Mouse (Mus musculus) thymus, adult 2 months (tissue): ENCODE measurements around the gene Pigz. TPM values are rescaled to one million over a fixed set of nuclear protein-coding genes. Genes with fewer than 3 reads are reported as not detected.

Source experiments
- DNase-seq: peaks from one replicate; pipeline ENCODE4 v3.0.0; 2021
- H3K27ac ChIP-seq: fragments of 200-500 bp; 2 replicates; pipeline ENCODE4 v1.5.1; 2012; ENCODE audit warnings: low read length, control low read depth; ENCODE audit not compliant: control insufficient read depth, insufficient read depth
- H3K27me3 ChIP-seq: fragments of 200-500 bp; 2 replicates; pipeline ENCODE4 v1.6.1; 2012; ENCODE audit warnings: mild to moderate bottlenecking, low read length, moderate library complexity, mixed read lengths; ENCODE audit not compliant: control insufficient read depth, insufficient read depth
- H3K36me3 ChIP-seq: fragments of 200-500 bp; 2 replicates; pipeline ENCODE4 v1.6.1; 2012; ENCODE audit warnings: mild to moderate bottlenecking, low read length, moderate library complexity; ENCODE audit not compliant: control insufficient read depth, insufficient read depth
- H3K4me1 ChIP-seq: fragments of 200-500 bp; replicated peaks from 2 replicates; pipeline ENCODE4 v1.6.1; 2012; ENCODE audit warnings: low read length; ENCODE audit not compliant: control insufficient read depth, insufficient read depth
- H3K4me3 ChIP-seq: fragments of 200-500 bp; 2 replicates; pipeline ENCODE4 v1.5.1; 2012; ENCODE audit warnings: mild to moderate bottlenecking, low read length, control low read depth, moderate library complexity; ENCODE audit not compliant: control insufficient read depth, insufficient read depth
- CTCF ChIP-seq: fragments of 200-500 bp; IDR thresholded peaks from 2 replicates; pipeline ENCODE4 v1.5.1; 2012; ENCODE audit warnings: mild to moderate bottlenecking, control low read depth, low read length, moderate library complexity, borderline replicate concordance; ENCODE audit not compliant: control insufficient read depth, poor library complexity, insufficient read depth; ENCODE audit errors: extremely low read depth
- POLR2A ChIP-seq: fragments of 200-500 bp; IDR thresholded peaks from 2 replicates; pipeline ENCODE4 v1.6.1; 2012; ENCODE audit warnings: mild to moderate bottlenecking, low read length, control low read depth, moderate library complexity; ENCODE audit not compliant: control insufficient read depth, poor library complexity, insufficient read depth; ENCODE audit errors: extremely low read depth
- WGBS: fragments of 180-500 bp; shearing (Covaris S2); methylation state at CpG from one replicate; pipeline ENCODE4 v1.1.7; 2018; 5-methylcytosine and 5-hydroxymethylcytosine counted together
- polyA plus RNA-seq: library from polyadenylated mRNA; depleted of rRNA; stranded (reverse); fragments of >200 nt; gene quantifications from 2 replicates; pipeline ENCODE4 v1.2.3, GENCODE M21; 2012

Gene Pigz
- polyA plus RNA-seq, 1 experiment = 8.2 TPM

DNA sequence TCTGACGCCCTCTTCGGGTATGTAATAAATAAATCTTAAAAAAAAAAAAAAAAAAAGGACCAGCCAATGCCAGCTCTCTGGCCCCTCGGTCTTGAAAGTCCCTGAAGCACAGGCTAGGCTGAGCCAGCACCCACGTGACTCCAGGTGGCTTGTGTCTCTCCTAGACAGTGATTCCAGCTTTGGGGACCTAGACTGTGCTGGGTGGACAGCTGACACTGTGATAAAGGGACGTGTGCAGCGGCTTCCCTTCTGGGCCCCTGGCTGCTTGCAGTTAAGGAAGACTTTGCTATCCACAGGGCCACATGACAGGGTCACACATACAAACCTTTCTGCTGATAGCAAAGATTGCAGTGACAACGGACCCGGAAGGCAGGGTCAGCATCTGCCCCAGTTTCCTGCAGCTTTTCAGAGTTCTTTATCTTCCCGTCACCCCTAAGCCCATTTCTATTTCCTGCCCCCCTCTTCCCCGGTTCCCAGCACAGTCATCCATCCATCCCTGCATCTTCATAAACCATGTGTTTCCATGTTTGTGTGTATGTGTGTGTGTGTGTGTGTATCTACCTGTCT, 23.3 kb upstream of the Pigz start:
- Histone ChIP-seq H3K36me3 (no peaks in the 10 kb centered on the region), H3K27ac (no peak overlapping the region), H3K4me3 (no peak overlapping the region), H3K27me3 (peaks cover 5% of the 10 kb centered on the region; the same call in 1 of the 2 replicates), H3K4me1 (no peaks in the 10 kb centered on the region)
- no peak for TF ChIP-seq CTCF
- TF ChIP-seq POLR2A = no peak
- DNase-seq = no peak
- 52% methylated on average over 10 of the region's 10 CpGs for WGBS

DNA sequence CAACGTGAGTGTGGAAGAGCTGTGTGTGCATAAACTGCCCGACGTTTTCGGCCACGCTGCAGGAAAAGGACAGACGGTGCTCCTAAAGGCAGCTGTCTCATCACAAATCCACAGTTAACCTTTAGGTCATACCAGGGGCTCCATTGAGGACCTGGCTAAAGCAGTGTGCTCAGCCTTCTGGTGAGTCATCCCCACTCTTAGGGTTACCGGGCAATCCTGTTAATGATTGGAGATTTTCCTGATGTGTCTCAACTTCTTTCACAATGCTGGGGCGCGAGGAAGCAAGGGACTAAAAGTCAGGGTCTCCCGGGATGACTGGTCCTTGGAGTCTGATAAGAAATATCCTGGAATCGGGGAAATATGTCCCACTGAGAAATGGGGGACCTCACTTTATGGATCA, 15.9 kb upstream of the Pigz start:
- Histone ChIP-seq H3K27ac (no peak overlapping the region), H3K36me3 (no peaks in the 10 kb centered on the region), H3K4me1 (no peaks in the 10 kb centered on the region), H3K4me3 (no peak overlapping the region), H3K27me3 (no peaks in the 10 kb centered on the region)
- 94% methylated on average over 11 of the region's 11 CpGs for WGBS
- TF ChIP-seq CTCF = no peak
- no peak for TF ChIP-seq POLR2A
- no peak for DNase-seq

DNA sequence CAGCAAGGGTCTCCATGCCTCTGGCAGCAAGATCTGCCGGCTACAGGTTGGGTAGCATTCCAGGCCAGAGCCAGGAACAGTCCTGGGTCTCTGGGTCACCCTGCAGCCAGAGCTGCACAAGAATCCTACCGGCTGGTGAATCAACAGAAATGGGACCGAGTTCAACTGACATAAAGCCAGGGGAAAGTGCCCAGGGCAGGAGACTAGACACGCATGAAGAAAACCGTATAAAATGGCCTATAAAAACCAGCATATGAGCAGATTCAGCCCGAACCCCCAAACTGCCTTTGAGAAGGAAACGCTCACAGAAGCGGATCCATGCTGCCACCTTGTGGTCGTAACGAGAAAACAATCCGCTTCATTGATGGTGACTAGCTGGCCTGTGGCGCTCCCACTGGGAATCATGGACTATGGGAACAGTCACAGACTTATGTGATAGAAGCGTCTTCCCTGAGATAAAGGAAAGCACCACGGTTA, 15.4 kb upstream of the Pigz start:
- WGBS = 12% methylated on average over 14 of the region's 14 CpGs
- Histone ChIP-seq H3K36me3 (no peaks in the 10 kb centered on the region), H3K4me1 (no peaks in the 10 kb centered on the region), H3K27ac (no peak overlapping the region), H3K27me3 (no peaks in the 10 kb centered on the region), H3K4me3 (no peak overlapping the region)
- peak; percentile 51 for DNase-seq
- TF ChIP-seq POLR2A = no peak
- peak; percentile 29; the same call in 1 of the 2 replicates for TF ChIP-seq CTCF

DNA sequence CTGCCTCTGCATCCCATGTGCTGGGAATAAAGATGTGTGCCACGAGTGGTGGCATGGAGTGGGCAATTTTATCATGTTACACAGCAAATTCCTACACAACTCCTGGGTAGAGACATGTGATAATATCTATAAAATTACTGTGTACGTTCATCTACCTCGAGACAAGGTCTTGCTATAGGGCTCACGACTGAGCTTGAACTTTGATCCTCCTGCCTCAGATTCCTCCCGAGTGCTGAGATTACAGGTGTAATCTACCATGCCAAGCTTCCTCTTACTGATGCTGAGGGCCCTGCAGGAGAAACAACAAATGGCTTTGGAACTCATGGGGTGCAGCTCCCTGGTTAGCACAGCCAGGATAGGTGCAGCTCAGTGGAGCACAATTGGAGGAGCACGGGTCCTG, 9.3 kb upstream of the Pigz start:
- H3K27ac ChIP-seq = no peak overlapping the region
- no peak for TF ChIP-seq POLR2A
- TF ChIP-seq CTCF = no peak
- no peak for DNase-seq
- H3K27me3 ChIP-seq = no peaks in the 10 kb centered on the region
- no peaks in the 10 kb centered on the region for H3K4me1 ChIP-seq
- H3K36me3 ChIP-seq = no peaks in the 10 kb centered on the region
- no peak overlapping the region for H3K4me3 ChIP-seq
- WGBS = 91% methylated on average over 6 of the region's 6 CpGs

DNA sequence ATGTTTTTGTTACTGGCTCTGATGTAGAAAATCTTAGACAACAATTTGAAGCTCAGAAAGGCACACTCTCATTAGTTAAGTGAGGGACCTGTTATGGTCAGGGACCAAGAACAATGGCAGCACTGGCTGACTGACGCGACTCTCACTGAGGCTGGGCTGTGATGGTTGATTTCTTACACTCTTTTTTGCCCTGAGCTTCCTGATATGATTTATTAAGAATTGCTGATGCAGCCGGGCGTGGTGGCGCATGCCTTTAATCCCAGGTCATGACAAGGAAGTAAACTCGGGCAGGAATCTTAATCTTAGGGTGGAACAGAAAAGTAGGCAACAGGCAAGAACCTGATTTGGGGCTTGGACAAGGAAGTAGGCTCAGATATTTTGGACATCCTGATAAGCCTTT, 7.6 kb upstream of the Pigz start:
- no peak for DNase-seq
- 89% methylated on average over 6 of the region's 6 CpGs for WGBS
- Histone ChIP-seq H3K27ac (no peak overlapping the region), H3K4me3 (no peak overlapping the region), H3K27me3 (no peaks in the 10 kb centered on the region), H3K36me3 (no peaks in the 10 kb centered on the region), H3K4me1 (no peaks in the 10 kb centered on the region)
- no peak for TF ChIP-seq CTCF
- no peak for TF ChIP-seq POLR2A

DNA sequence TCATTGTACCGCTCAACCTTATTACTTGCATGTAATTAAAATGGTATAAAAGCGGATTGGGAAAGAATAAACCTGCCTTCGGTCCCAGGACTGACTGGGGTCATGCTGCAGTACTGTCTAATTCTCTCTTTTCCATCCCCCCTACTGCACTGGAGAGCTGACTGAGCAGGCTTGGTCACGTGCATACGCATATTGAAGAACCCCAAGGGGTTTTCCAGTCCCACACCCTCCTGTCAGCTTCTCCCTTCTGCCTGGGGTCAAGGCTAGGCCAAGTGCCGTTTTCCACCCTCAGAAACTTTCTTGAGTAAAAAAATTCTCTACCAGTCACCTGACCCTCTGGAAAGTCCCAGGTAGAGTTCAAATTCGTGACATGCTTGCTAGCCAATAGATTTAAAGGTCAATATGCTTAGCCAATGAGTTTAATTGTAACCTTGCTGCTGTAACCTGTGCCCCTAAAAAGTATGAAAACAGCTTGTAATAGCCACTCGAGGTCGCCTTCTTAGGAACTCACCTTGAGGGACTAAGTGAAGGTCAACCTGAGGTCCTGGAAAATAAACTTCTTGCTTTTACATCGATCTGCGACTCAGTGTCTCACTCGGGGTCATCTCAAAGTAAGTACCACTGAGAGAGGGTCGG, 7.0 kb upstream of the Pigz start:
- no peak overlapping the region for H3K4me3 ChIP-seq
- no peaks in the 10 kb centered on the region for H3K27me3 ChIP-seq
- TF ChIP-seq POLR2A (no peak), CTCF (no peak)
- H3K27ac ChIP-seq = no peak overlapping the region
- WGBS = 92% methylated on average over 13 of the region's 13 CpGs
- H3K36me3 ChIP-seq = no peaks in the 10 kb centered on the region
- DNase-seq = no peak
- H3K4me1 ChIP-seq = no peaks in the 10 kb centered on the region

DNA sequence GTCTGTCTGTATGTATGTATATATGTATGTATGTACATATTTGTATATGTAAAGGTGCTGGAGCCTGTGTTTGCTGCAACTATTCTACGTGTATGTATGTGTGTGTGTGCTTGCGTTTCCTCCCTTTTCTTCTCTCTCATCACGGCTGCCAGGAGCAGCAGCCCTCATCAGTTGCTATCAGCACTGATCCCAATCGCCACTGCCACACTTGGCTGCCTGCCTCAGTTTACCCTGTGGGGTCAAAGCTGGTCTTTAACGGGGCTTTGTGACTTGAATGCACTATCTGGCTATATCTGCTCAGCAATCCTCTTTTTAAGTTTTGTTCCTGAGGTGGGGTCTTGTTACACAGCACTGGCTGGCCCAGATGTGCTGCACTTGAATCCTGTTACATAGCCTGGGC, 6.2 kb upstream of the Pigz start:
- Histone ChIP-seq H3K4me3 (no peak overlapping the region), H3K27ac (no peak overlapping the region; the same call in 1 of the 2 replicates), H3K36me3 (no peaks in the 10 kb centered on the region), H3K4me1 (no peaks in the 10 kb centered on the region), H3K27me3 (no peaks in the 10 kb centered on the region)
- no peak for DNase-seq
- TF ChIP-seq POLR2A = no peak
- no peak for TF ChIP-seq CTCF
- 92% methylated on average over 5 of the region's 5 CpGs for WGBS

DNA sequence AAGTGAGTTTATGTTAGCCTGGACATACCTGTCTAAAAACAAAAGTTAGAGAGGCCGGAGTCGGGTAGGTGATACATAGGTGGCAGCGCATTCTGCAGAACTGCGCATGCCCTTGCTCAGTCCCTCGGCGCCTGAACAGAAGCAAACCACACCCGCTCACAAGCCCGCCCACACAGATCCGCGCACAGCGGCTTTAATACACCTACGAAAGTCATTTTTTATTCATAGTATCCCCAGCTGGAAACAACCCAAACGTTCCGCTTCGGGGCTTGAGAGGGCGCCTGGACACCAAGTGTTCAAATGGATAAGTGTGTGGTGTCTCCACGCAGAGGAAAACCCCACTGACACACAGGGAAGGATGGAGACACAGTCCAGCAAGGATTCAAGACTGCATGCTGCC, 2.3 kb upstream of the Pigz start:
- TF ChIP-seq POLR2A (no peak), CTCF (no peak)
- H3K27ac ChIP-seq = no peak overlapping the region
- peaks cover 22% of the 10 kb centered on the region; the same call in 1 of the 2 replicates for H3K27me3 ChIP-seq
- peaks cover 25% of the 10 kb centered on the region for H3K4me1 ChIP-seq
- 72% methylated on average over 17 of the region's 17 CpGs for WGBS
- no peak overlapping the region for H3K4me3 ChIP-seq
- no peak for DNase-seq
- no peaks in the 10 kb centered on the region for H3K36me3 ChIP-seq
